Mouse (Mus musculus) kidney, embryonic 15.5 days (tissue): ENCODE data around the gene Mchr1. TPM values are rescaled to one million over a fixed set of nuclear protein-coding genes. Genes with fewer than 3 reads are reported as not detected.
A peak's percentile ranks its signal among the peaks of the same experiment; 100 is the strongest.

Experiments used
- ATAC-seq: fragments of 200-750 bp; cut with Nextera tagmentation; replicated peaks from 2 replicates; pipeline ENCODE4 v1.8.0; 2017; ENCODE audit warnings: moderate TSS enrichment; ENCODE audit not compliant: low FRiP score
- H3K27ac ChIP-seq: fragments of 300-500 bp; sonication (generic); 2 replicates; pipeline ENCODE4 v1.5.1; 2015; ENCODE audit warnings: mild to moderate bottlenecking, inconsistent platforms
- H3K27me3 ChIP-seq: fragments of 300-500 bp; sonication (generic); 2 replicates; pipeline ENCODE4 v1.6.1; 2015; ENCODE audit warnings: inconsistent platforms
- H3K36me3 ChIP-seq: fragments of 300-500 bp; sonication (generic); 2 replicates; pipeline ENCODE4 v1.6.1; 2015; ENCODE audit warnings: inconsistent platforms
- H3K4me1 ChIP-seq: fragments of 300-500 bp; sonication (generic); 2 replicates; pipeline ENCODE4 v1.6.1; 2015; ENCODE audit warnings: inconsistent platforms
- H3K4me2 ChIP-seq: fragments of 300-500 bp; sonication (generic); 2 replicates; pipeline ENCODE4 v1.6.1; 2015; ENCODE audit warnings: moderate library complexity, mild to moderate bottlenecking, inconsistent platforms
- H3K4me3 ChIP-seq: fragments of 300-500 bp; sonication (generic); replicated peaks from 2 replicates; pipeline ENCODE4 v1.5.1; 2015; ENCODE audit warnings: mild to moderate bottlenecking, inconsistent platforms
- H3K9ac ChIP-seq: fragments of 300-500 bp; sonication (generic); 2 replicates; pipeline ENCODE4 v1.6.1; 2015; ENCODE audit warnings: mild to moderate bottlenecking, inconsistent platforms
- H3K9me3 ChIP-seq: fragments of 300-500 bp; sonication (generic); replicated peaks from 2 replicates; pipeline ENCODE4 v1.6.1; 2016; ENCODE audit warnings: inconsistent platforms
- WGBS: fragments of 180-500 bp; shearing (Covaris S2); methylation state at CpG from one replicate; pipeline ENCODE4 v1.1.7; 2015; ENCODE audit warnings: mixed read lengths; 5-methylcytosine and 5-hydroxymethylcytosine counted together
- polyA plus RNA-seq: library from polyadenylated mRNA; unstranded; fragments of >200 nt; fragmentation: Nextera tagmentation; extraction: Ambion mirVana; gene quantifications from 2 replicates; pipeline ENCODE4 v1.2.1, GENCODE M21; 2015

Gene Mchr1
- polyA plus RNA-seq, 1 experiment from 2014 or later = 1.2 TPM

GRCm38 (mm10) chr15:81253585-81253984 is 18.3 kb downstream of the Mchr1 start:
- no peak for ATAC-seq
- 75% methylated on average over 2 of the region's 2 CpGs for WGBS
- no peaks in the 10 kb centered on the region for H3K27me3 ChIP-seq

DNA sequence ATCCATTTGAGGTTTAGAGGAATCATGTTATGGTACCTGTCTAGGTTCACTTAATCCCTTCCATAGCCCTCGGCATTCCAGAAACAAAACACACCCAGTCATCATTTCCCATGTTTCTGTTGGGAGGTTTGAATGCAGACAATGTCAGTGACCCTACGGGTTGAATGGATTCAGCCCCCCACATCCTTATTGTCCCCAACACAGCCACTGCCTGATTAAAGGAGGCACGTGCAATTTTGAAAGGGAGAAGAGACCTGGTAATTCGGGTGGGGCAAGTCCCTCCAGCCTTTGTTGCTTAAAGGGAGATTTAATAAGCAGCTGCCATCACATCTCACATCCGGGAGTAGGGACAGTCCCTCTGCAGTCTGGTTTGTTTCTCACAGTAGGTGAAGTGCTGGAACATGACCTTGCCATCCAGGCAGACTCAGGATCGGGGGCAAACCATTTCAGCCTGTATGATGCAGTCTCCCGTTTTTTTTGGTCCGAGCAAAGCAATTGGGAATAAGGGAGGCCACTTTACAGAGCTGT is 18.9 kb downstream of the Mchr1 start:
- Histone ChIP-seq H3K4me3 (no peak overlapping the region), H3K9me3 (no peaks in the 10 kb centered on the region), H3K27me3 (no peaks in the 10 kb centered on the region), H3K27ac (no peak overlapping the region), H3K9ac (no peak overlapping the region), H3K4me2 (no peak overlapping the region), H3K36me3 (no peaks in the 10 kb centered on the region), H3K4me1 (peaks cover 7% of the 10 kb centered on the region; the same call in 1 of the 2 replicates)
- 60% methylated on average over 8 of the region's 8 CpGs for WGBS
- ATAC-seq = no peak

More at GRCm38 (mm10) chr15:81253585-81253984, 18.3 kb downstream of the Mchr1 start:
- no peak overlapping the region for H3K9ac ChIP-seq
- H3K4me3 ChIP-seq = no peak overlapping the region
- H3K27ac ChIP-seq = no peak overlapping the region
- no peaks in the 10 kb centered on the region for H3K36me3 ChIP-seq
- H3K9me3 ChIP-seq = no peaks in the 10 kb centered on the region
- peaks cover 10% of the 10 kb centered on the region; the same call in 1 of the 2 replicates for H3K4me1 ChIP-seq
- H3K4me2 ChIP-seq = no peak overlapping the region

- Histone ChIP-seq H3K27ac (no peak overlapping the region), H3K9ac (no peak overlapping the region), H3K4me3 (no peak overlapping the region), H3K9me3 (no peaks in the 10 kb centered on the region), H3K36me3 (no peaks in the 10 kb centered on the region), H3K4me2 (no peak overlapping the region), H3K27me3 (no peaks in the 10 kb centered on the region), H3K4me1 (peaks cover 7% of the 10 kb centered on the region; the same call in 1 of the 2 replicates)
- ATAC-seq = no peak
- 54% methylated on average over 6 of the region's 6 CpGs for WGBS
Observed at GRCm38 (mm10) chr15:81255063-81255462, 19.8 kb downstream of the Mchr1 start.

DNA sequence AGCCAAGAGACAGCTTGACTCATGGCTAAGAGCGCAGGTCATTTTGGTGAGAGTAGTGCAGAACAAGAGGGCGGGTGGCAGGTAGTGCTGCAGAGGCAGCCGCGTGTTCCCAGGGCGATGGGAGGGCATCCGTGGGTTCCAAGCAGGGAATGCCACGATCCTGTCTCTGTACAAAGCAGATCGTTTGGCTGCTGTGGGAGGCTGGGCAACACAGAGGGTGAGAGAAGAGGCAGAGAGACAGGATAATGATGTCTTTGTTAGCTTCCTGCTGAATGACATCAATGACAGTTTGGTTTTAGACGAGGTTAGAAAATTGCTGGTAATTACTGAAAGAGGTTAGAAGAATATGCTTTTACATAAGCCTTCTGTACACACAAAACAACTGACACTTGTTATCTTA is 23.0 kb downstream of the Mchr1 start:
- ATAC-seq = no peak
- Histone ChIP-seq H3K4me3 (no peak overlapping the region), H3K4me2 (no peak overlapping the region), H3K9ac (no peak overlapping the region), H3K27ac (no peak overlapping the region), H3K4me1 (no peaks in the 10 kb centered on the region), H3K36me3 (no peaks in the 10 kb centered on the region), H3K9me3 (no peaks in the 10 kb centered on the region), H3K27me3 (no peaks in the 10 kb centered on the region)
- 54% methylated on average over 9 of the region's 9 CpGs for WGBS

DNA sequence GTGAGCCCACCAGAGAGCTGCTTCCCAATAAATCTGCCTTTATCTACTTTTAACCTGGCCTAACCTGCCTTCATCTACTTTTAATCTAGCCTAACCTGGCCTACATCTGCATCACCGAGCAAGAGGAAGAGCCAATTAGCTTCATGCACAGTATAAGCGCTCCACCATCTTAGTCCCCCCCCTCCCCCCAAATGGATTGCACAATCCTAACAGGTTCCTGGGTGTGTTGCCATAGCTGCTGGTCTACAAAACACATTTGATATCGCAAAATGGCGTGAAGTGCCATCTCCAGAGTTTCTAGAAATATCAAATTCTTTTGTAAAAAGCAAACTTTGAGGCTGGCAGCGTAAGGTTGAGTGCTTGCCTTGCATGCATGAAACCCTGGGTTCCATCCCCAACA is 24.0 kb downstream of the Mchr1 start:
- no peak overlapping the region for H3K4me2 ChIP-seq
- no peak overlapping the region for H3K4me3 ChIP-seq
- H3K27ac ChIP-seq = no peak overlapping the region
- H3K27me3 ChIP-seq = no peaks in the 10 kb centered on the region
- no peaks in the 10 kb centered on the region for H3K9me3 ChIP-seq
- WGBS = 95% methylated on average over 5 of the region's 5 CpGs
- H3K36me3 ChIP-seq = no peaks in the 10 kb centered on the region
- no peak for ATAC-seq
- H3K4me1 ChIP-seq = peaks cover 2% of the 10 kb centered on the region
- H3K9ac ChIP-seq = no peak overlapping the region

- no peak overlapping the region for H3K9ac ChIP-seq
- no peak overlapping the region for H3K27ac ChIP-seq
- WGBS = 83% methylated on average over 9 of the region's 9 CpGs
- H3K9me3 ChIP-seq = no peaks in the 10 kb centered on the region
- no peak overlapping the region for H3K4me3 ChIP-seq
- no peak for ATAC-seq
- no peak overlapping the region for H3K4me2 ChIP-seq
- H3K27me3 ChIP-seq = no peaks in the 10 kb centered on the region
- peaks cover 8% of the 10 kb centered on the region for H3K4me1 ChIP-seq
- no peaks in the 10 kb centered on the region for H3K36me3 ChIP-seq
Observed at GRCm38 (mm10) chr15:81260208-81260607, 24.9 kb downstream of the Mchr1 start.

DNA sequence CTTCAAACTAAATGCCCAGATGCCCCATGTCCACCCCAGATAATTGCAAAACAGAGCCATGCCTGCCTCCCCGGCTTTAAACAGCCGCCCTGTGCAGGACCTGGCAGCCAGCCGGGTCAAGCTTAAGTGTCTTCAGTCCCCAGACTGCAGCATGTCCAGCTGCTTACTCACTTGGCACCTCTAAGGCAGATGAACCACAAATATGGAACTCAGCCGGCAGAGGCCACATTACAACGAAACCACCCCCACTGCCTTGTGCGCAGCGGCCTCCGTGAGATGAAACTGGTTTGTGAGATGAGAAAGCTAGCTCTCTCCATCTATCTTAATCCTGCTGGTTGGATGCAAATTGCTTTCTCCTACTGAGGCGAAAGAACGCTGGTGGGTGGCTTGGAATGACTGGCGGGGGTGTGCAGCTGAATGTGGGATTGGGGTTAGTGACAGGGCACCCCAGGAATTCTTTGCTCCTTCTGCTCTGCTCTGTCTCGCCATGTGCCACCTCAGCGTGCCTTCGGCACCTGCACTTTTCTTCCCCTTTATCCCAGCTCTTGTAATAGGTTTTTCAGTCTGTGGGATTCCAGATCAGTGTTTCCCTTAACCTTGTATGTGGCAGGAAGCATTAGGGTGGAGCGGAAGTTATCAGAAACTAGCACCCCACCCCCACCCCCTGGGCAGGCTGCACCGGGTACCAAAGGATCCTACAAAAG is 29.2 kb downstream of the Mchr1 start:
- Histone ChIP-seq H3K4me3 (no peak overlapping the region), H3K4me1 (peaks cover 8% of the 10 kb centered on the region), H3K4me2 (no peak overlapping the region), H3K9me3 (no peaks in the 10 kb centered on the region), H3K27ac (no peak overlapping the region), H3K27me3 (no peaks in the 10 kb centered on the region), H3K9ac (no peak overlapping the region), H3K36me3 (no peaks in the 10 kb centered on the region)
- 51% methylated on average over 16 of the region's 16 CpGs for WGBS
- ATAC-seq = no peak

GRCm38 (mm10) chr15:81267416-81267815 is 32.1 kb downstream of the Mchr1 start:
- no peak overlapping the region for H3K4me2 ChIP-seq
- no peaks in the 10 kb centered on the region for H3K27me3 ChIP-seq
- H3K9me3 ChIP-seq = no peaks in the 10 kb centered on the region
- ATAC-seq = no peak
- no peak overlapping the region for H3K27ac ChIP-seq
- WGBS = 81% methylated on average over 2 of the region's 2 CpGs
- H3K4me3 ChIP-seq = no peak overlapping the region
- H3K9ac ChIP-seq = no peak overlapping the region
- H3K4me1 ChIP-seq = peaks cover 14% of the 10 kb centered on the region
- H3K36me3 ChIP-seq = no peaks in the 10 kb centered on the region

DNA sequence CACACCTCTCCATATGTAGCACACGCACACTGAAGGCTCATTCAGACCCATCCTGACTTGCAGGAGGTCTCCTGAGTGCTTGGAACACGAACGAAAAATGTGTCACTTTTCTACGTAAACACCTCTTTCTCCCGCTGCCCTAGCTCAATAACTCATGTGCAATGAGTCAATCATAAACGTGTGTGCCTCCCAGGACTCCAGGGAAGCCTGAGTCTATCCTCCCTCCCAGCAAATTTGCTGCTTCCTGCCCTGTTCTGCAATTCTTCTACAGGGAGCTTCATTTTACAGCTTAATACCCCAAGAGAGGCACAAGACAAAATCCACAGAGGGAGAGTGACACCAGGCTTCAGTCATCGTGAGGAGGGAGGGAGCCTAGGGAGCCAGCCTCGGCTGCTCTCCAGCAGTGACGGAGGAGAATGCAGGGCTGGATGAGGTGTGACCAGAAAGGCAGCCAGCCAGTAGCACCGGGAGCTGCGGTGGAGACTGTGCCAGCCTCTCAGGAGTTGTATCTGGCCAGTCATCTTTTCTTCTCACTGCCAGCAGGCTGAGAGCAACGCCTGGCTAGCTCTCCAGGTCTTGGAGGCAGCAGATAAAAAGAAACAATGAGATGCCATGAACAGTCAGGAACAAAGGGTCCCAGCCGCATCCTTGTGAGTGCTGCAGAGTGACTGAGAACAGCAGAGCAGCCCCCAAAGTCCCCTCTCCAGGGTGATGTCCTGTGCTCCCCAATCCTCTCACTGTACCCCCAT is 37.2 kb downstream of the Mchr1 start:
- H3K9ac ChIP-seq = no peak overlapping the region
- peak overlapping the region; percentile 57; the same call in 1 of the 2 replicates for H3K27ac ChIP-seq
- peak overlapping the region; percentile 30 for H3K4me2 ChIP-seq
- H3K4me1 ChIP-seq = peaks cover 37% of the 10 kb centered on the region
- H3K9me3 ChIP-seq = no peaks in the 10 kb centered on the region
- H3K4me3 ChIP-seq = no peak overlapping the region
- H3K27me3 ChIP-seq = no peaks in the 10 kb centered on the region
- 0 out of 2 replicates have a peak, but pooled peaks have one; percentile 40 for ATAC-seq
- WGBS = 11% methylated on average over 13 of the region's 13 CpGs
- H3K36me3 ChIP-seq = no peaks in the 10 kb centered on the region

- Histone ChIP-seq H3K36me3 (no peaks in the 10 kb centered on the region), H3K4me2 (no peak overlapping the region), H3K27me3 (no peaks in the 10 kb centered on the region), H3K9me3 (no peaks in the 10 kb centered on the region), H3K4me1 (peaks cover 45% of the 10 kb centered on the region), H3K4me3 (no peak overlapping the region), H3K9ac (no peak overlapping the region), H3K27ac (no peak overlapping the region)
- no peak for ATAC-seq
- 41% methylated on average over 2 of the region's 2 CpGs for WGBS
Observed at GRCm38 (mm10) chr15:81273361-81273760, 38.1 kb downstream of the Mchr1 start.

GRCm38 (mm10) chr15:81277928-81278327 is 42.6 kb downstream of the Mchr1 start:
- H3K4me1 ChIP-seq = peaks cover 52% of the 10 kb centered on the region
- no peaks in the 10 kb centered on the region for H3K36me3 ChIP-seq
- WGBS = 9% methylated on average over 11 of the region's 11 CpGs
- no peak overlapping the region for H3K4me3 ChIP-seq
- peak overlapping the region; percentile 19 for H3K4me2 ChIP-seq
- ATAC-seq = peak; percentile 95
- H3K9ac ChIP-seq = no peak overlapping the region
- no peaks in the 10 kb centered on the region for H3K9me3 ChIP-seq
- no peaks in the 10 kb centered on the region for H3K27me3 ChIP-seq
- peak overlapping the region; percentile 93 for H3K27ac ChIP-seq

GRCm38 (mm10) chr15:81278699-81279098 is 43.4 kb downstream of the Mchr1 start:
- ATAC-seq = no peak
- H3K4me3 ChIP-seq = no peak overlapping the region
- no peak overlapping the region for H3K9ac ChIP-seq
- peaks cover 49% of the 10 kb centered on the region for H3K4me1 ChIP-seq
- peak overlapping the region; percentile 93 for H3K27ac ChIP-seq
- H3K9me3 ChIP-seq = no peaks in the 10 kb centered on the region
- 0 out of 2 replicates have a peak overlapping the region, but pooled peaks have one; percentile 19 for H3K4me2 ChIP-seq
- H3K36me3 ChIP-seq = no peaks in the 10 kb centered on the region
- 55% methylated on average over 6 of the region's 6 CpGs for WGBS
- H3K27me3 ChIP-seq = no peaks in the 10 kb centered on the region
